Mouse (Mus musculus) heart, embryonic 14.5 days (tissue): Measurements from ENCODE around the gene Zbtb32. TPM values are rescaled to one million over a fixed set of nuclear protein-coding genes. Genes with fewer than 3 reads are reported as not detected.

Experiments
- ATAC-seq: fragments of 200-750 bp; cut with Nextera tagmentation; 2 replicates; pipeline ENCODE4 v1.8.0; 2017; ENCODE audit warnings: low read depth, moderate TSS enrichment; ENCODE audit not compliant: insufficient number of reproducible peaks, insufficient read depth, low FRiP score
- H3K27ac ChIP-seq, 2 experiments: fragments of 200-500 bp in 1 of 2; fragments of 300-500 bp in 1 of 2; sonication (generic) in 1 of 2; replicated peaks in 1 of 2; 2 replicates each; pipeline ENCODE4 v1.5.1; 2012 to 2014; ENCODE audit warnings: low read depth in 2 of 2, low read length in 2 of 2, control low read depth in 1 of 2, mild to moderate bottlenecking in 1 of 2, mixed read lengths in 1 of 2; ENCODE audit not compliant: control insufficient read depth in 1 of 2, insufficient read depth in 1 of 2
- H3K27me3 ChIP-seq: fragments of 300-500 bp; sonication (generic); 2 replicates; pipeline ENCODE4 v1.6.1; 2014; ENCODE audit warnings: mild to moderate bottlenecking, low read length, control low read depth; ENCODE audit not compliant: control insufficient read depth, insufficient read depth
- H3K36me3 ChIP-seq: fragments of 300-500 bp; sonication (generic); 2 replicates; pipeline ENCODE4 v1.6.1; 2014; ENCODE audit warnings: mild to moderate bottlenecking, control low read depth, low read length, mixed read lengths; ENCODE audit not compliant: control insufficient read depth, insufficient read depth
- H3K4me1 ChIP-seq, 2 experiments: fragments of 200-500 bp in 1 of 2; fragments of 300-500 bp in 1 of 2; sonication (generic) in 1 of 2; 2 replicates each; pipeline ENCODE4 v1.6.1; 2012 to 2014; ENCODE audit warnings: low read length in 2 of 2, control low read depth in 1 of 2, mixed read lengths in 1 of 2; ENCODE audit not compliant: control insufficient read depth in 2 of 2, insufficient read depth in 2 of 2
- H3K4me2 ChIP-seq: fragments of 300-500 bp; sonication (generic); 2 replicates; pipeline ENCODE4 v1.6.1; 2014; ENCODE audit warnings: mild to moderate bottlenecking, low read length
- H3K4me3 ChIP-seq, 2 experiments: fragments of 200-500 bp in 1 of 2; fragments of 300-500 bp in 1 of 2; sonication (generic) in 1 of 2; 2 replicates each; pipeline ENCODE4 v1.5.1; 2012 to 2014; ENCODE audit warnings: low read length in 2 of 2, mild to moderate bottlenecking in 2 of 2, control low read depth in 1 of 2, low read depth in 1 of 2, moderate library complexity in 1 of 2; ENCODE audit not compliant: control insufficient read depth in 1 of 2, insufficient read depth in 1 of 2
- H3K9ac ChIP-seq: fragments of 300-500 bp; sonication (generic); 2 replicates; pipeline ENCODE4 v1.6.1; 2014; ENCODE audit warnings: mild to moderate bottlenecking, low read length
- H3K9me3 ChIP-seq: fragments of 300-500 bp; sonication (generic); 2 replicates; pipeline ENCODE4 v1.6.1; 2016; ENCODE audit warnings: low read length, control low read depth; ENCODE audit not compliant: control insufficient read depth
- WGBS: fragments of 180-500 bp; shearing (Covaris S2); extraction: QIAGEN DNeasy Blood & Tissue Kit; methylation state at CpG from one replicate; pipeline ENCODE4 v1.1.7; 2014; 5-methylcytosine and 5-hydroxymethylcytosine counted together
- polyA plus RNA-seq: library from polyadenylated mRNA; unstranded; fragments of >200 nt; fragmentation: Nextera tagmentation; extraction: Ambion mirVana; gene quantifications from 2 replicates; pipeline ENCODE4 v1.2.1, GENCODE M21; 2014

The Zbtb32 gene
- polyA plus RNA-seq, 1 experiment from 2014 or later = 0.11 TPM

DNA sequence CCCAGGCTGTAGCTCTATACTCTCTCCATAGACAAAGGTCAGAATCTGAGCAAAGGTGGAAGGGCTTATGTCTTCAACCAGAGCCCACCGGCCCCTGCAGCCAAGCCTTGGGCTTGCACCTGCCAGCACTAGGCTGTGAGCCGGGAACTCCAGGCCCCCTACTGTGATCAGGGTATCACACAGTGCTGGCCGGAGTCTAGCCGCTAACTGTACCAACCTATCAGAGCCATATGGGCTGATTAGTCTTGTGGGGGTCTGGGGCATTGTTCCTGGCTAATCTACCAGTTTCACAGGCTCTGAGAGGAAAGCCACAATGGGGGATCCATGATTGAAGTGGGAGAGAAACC, 7.1 kb downstream of the Zbtb32 start:
- H3K4me2 ChIP-seq = no peak overlapping the region
- peaks cover 2% of the 10 kb centered on the region for H3K36me3 ChIP-seq
- no peaks in the 10 kb centered on the region for H3K9me3 ChIP-seq
- no peak overlapping the region for H3K9ac ChIP-seq
- H3K4me3 ChIP-seq = no peak overlapping the region
- ATAC-seq = no peak
- peaks cover 3 to 15% of the 10 kb centered on the region in 2 experiments; a peak in 3 of 4 replicates for H3K4me1 ChIP-seq
- peaks cover 5% of the 10 kb centered on the region for H3K27me3 ChIP-seq
- H3K27ac ChIP-seq = no peak overlapping the region
- WGBS = 52% methylated on average over 4 of the region's 4 CpGs

DNA sequence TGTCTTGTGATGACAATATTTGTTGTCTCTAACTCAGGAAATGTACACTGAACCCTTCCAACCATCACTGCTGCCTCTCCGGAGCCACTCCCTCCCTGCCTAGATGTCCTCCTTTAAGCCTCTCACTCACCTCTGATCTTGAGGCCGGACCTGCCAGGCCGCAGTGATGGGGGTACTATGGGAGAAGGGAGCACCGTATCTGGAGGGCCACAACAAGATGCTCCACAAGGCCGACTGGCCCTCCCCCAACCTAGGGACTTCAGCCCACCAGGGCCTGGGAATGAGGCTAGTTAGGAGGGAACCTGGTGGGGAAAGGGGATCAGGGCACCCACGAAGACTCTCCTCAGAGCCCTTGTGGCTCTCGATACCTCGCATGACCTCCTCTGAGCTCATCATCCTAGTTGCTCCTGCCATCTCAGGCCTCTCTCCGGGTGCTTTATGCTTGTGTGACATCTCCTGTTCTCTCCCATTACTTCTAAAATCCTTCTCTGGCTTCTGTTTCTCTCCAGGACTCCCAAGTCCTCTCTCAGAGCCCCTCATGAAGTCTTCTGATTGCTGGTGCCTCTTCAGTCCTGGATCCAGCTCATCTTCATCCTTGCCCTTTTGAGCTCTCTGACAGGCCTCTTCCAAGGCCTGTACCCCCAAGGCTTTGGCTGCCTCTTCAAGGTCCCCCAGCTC, 7.6 kb downstream of the Zbtb32 start:
- H3K4me2 ChIP-seq = no peak overlapping the region
- H3K9ac ChIP-seq = no peak overlapping the region
- no peak for ATAC-seq

DNA sequence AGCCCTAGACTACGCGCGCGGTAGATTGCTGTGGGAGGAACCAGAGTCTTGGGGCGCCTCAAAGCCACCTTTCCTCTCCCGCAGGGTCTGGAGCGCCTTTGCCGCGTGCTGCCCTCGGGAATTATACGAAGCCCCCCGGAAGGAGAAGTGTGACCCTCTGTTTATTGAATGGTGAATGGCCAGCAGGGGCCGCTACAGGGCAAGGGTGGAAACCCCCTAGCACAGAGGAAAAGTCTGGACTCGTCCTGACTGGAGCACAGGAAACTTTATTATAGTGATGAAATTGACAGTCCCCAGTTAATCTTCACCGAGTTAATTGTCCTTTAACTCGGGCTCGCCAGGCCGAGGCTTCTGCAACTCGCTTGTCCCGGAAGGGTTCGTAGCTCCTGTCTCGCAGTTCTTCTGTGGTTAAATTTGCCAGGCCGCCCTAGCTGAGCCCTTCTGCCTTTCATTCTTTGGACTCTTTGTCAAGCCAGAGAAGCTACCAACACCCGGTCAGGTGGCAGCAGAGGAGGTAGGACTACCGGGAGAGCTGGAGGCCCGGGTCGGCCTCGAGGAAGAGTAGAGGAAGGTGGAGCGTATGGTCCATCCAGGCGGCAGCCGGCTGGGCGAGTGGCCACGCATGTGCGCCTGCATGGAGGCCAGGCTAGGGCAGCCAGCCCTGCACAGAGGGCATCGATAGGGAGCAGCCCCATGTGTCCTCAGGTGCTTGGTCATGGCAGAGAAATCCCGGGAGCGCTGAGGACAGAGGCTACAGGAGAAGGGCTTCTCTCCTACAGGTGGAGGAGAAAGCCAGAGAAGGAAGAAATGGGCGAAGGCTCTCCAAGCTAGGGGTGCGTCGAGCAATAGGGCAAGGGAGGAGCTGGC, 9.0 kb downstream of the Zbtb32 start:
- ATAC-seq = peak; percentile 55
- peak overlapping the region; percentile 88 to 90 for H3K27ac ChIP-seq
- H3K4me1 ChIP-seq = peaks cover 3 to 15% of the 10 kb centered on the region in 2 experiments; a peak in 3 of 4 replicates
- no peaks in the 10 kb centered on the region for H3K9me3 ChIP-seq
- H3K4me2 ChIP-seq = peak overlapping the region; percentile 82
- peak overlapping the region; percentile 96 for H3K9ac ChIP-seq
- H3K4me3 ChIP-seq = peak overlapping the region; percentile 77 to 94
- 26% methylated on average over 38 of the region's 40 CpGs for WGBS
- peaks cover 21% of the 10 kb centered on the region for H3K36me3 ChIP-seq
- peaks cover 4% of the 10 kb centered on the region for H3K27me3 ChIP-seq

More for the DNA sequence above, 7.6 kb downstream of the Zbtb32 start:
- H3K27me3 ChIP-seq = peaks cover 5% of the 10 kb centered on the region
- no peaks in the 10 kb centered on the region for H3K9me3 ChIP-seq
- H3K27ac ChIP-seq = no peak overlapping the region
- no peak overlapping the region for H3K4me3 ChIP-seq
- 68% methylated on average over 9 of the region's 9 CpGs for WGBS
- H3K36me3 ChIP-seq = peaks cover 7% of the 10 kb centered on the region
- H3K4me1 ChIP-seq = peaks cover 3 to 15% of the 10 kb centered on the region in 2 experiments; a peak in 3 of 4 replicates

DNA sequence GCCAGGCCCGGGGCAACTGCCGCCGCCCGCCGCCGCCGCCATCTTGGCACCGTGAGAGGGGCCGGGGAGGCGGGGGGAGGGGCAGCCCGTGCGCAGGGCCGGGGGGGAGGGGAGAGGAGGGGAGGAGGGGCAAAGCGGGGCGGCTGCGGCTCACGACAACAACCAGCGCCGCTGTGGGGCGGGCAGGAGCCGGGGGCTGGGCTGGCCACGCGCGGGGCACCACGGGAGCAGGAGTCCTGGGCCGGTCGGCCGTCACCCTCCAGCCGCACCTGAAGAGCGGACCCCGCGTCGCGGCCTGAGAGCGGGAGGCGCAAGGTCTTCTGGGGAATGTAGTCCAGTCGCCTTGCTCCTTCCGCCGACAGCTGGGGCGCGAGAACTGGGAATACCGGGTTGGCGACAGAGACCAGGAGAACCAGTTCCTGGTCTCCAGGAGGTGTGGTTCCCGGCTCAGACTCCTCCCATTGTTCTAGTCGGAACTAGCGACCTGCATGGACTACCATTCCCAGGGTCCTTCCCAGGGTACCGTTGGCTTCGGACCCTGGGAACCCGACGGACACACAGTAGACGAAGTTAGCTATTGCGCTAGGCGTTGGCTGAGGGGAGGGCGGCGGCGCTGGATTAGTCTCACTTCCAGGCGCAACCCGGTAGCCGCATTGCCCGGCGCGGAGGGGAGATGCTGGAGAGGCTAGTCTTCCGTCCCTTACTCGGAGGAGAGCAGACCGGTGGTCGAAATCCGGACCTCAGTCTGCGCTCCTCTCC, 9.9 kb downstream of the Zbtb32 start, which contains the start of gene Kmt2b:
TSS of gene Kmt2b (minus strand) at position 51 of the 759 bp plus-strand sequence.
- no peaks in the 10 kb centered on the region; the same call in 1 of the 2 replicates for H3K27me3 ChIP-seq
- under 1% methylated on average over 61 of the region's 68 CpGs for WGBS
- peak within 1 kb of the TSS; percentile 88 to 90 for H3K27ac ChIP-seq
- peak within 1 kb of the TSS; percentile 97 for H3K4me2 ChIP-seq
- peak; percentile 96 for ATAC-seq
- H3K4me1 ChIP-seq = peaks cover 3 to 15% of the 10 kb centered on the region in 2 experiments; a peak in 3 of 4 replicates
- no peaks in the 10 kb centered on the region for H3K9me3 ChIP-seq
- H3K4me3 ChIP-seq = peak within 1 kb of the TSS; percentile 77 to 94
- peak within 1 kb of the TSS; percentile 96 for H3K9ac ChIP-seq
- peaks cover 30% of the 10 kb centered on the region for H3K36me3 ChIP-seq

DNA sequence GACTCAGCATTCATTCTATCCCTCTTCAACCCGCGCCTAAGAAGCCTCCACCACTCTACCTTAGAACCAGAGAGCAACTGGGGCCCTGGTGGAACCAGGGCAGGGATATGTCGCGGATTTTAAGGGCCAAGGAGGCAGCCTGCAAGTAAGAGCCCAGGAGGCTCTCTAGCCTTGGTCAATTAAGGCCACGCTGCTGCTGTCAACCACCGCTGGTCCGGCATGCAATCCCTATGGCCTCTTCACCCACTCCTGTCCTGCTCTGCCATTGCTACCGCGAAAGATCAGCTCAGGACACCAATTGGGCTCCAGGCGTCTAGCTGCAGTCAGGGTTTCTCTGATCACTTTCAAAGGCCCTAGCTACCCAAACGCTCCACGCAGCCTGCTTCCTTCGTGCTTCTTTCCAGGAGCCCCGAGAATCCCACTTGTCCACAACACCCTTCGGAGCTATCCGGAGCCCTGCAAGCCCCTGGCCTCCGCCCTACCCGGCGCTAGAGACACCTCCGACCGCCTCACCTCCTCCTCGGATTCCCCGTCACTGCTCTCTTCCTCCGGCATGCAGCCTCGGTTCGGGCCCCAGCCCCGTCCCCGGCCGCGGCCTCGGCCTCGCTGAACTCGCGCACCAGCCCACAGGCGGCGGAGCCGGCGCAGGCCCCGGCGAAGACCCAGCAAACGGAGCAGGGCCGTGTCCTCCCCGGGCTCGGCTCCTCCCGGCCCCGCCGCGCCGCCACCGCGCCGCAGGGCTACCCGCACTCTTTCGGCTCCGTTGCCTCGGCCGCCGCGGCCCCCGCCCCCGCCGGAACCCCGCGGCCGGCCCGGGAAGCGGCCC, 10.7 kb downstream of the Zbtb32 start:
- H3K9me3 ChIP-seq = no peaks in the 10 kb centered on the region
- H3K4me3 ChIP-seq = peak overlapping the region; percentile 73 to 94
- H3K4me1 ChIP-seq = peaks cover 3 to 15% of the 10 kb centered on the region in 2 experiments; a peak in 3 of 4 replicates
- no peaks in the 10 kb centered on the region for H3K27me3 ChIP-seq
- peak overlapping the region; percentile 96 for H3K9ac ChIP-seq
- under 1% methylated on average over 61 of the region's 67 CpGs for WGBS
- peaks cover 38% of the 10 kb centered on the region for H3K36me3 ChIP-seq
- ATAC-seq = peak; percentile 14
- H3K4me2 ChIP-seq = peak overlapping the region; percentile 97
- H3K27ac ChIP-seq = peak overlapping the region; percentile 30 to 90

DNA sequence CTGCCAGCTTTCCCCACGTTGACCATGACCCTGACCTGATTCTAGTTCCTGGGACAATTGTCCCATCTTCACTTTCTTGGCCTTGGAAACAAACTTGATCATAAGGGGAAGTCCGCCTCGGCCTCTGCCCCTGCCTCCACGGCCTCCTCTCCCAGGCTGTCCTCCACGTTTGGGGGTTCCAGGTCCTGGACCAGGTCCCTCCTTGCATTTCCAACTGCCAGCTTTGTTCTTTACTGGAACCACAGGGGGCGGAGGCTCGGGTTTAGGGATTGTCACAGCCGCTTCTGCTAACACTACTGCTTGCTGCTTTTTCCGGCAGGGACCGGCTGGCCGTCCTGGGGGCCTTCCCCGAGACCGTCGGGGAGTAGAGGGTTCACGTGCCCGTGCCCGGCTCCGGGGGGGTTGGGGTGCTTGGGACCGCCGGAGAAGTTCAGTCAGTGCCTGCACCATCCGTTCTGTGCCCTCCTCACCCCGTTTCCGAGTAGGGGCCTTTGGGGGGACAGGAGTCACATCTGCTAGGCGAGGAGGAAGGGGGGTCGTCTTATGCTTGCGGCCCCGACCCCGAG, 12.2 kb downstream of the Zbtb32 start:
- Histone ChIP-seq H3K4me1 (peaks cover 3 to 15% of the 10 kb centered on the region in 2 experiments; a peak in 3 of 4 replicates), H3K4me3 (no peak overlapping the region), H3K27ac (no peak overlapping the region), H3K36me3 (peaks cover 53% of the 10 kb centered on the region), H3K4me2 (peak overlapping the region; percentile 97), H3K9me3 (no peaks in the 10 kb centered on the region), H3K9ac (no peak overlapping the region), H3K27me3 (no peaks in the 10 kb centered on the region)
- 91% methylated on average over 28 of the region's 28 CpGs for WGBS
- ATAC-seq = no peak
